Mouse (Mus musculus) left cerebral cortex, adult 8-10 months (tissue): ENCODE results near the gene Ola1. TPM values are rescaled to one million over a fixed set of nuclear protein-coding genes. Genes with fewer than 3 reads are reported as not detected.

Experiments
- DNase-seq, 2 experiments: peaks; one replicate each; pipeline ENCODE4 v3.0.0; 2022; ENCODE audit warnings: low spot score in 2 of 2
- total RNA-seq, 4 experiments: library from RNA; stranded (reverse); gene quantifications; 2 replicates each; pipeline ENCODE4 v1.2.4; 2022

Ola1 gene
- 100 to 1,000 TPM in 3 of 4 experiments, 10 to 100 TPM in 1; 88.6 to 104 (median 102) TPM for total RNA-seq

- DNase-seq, result no peak
These were observed at the start of gene Ola1 for GRCm38 (mm10) chr2:73218913-73219312. TSS of gene Ola1 (minus strand) at chr2:73218924.

- DNase-seq, result no peak
These were observed 49.6 kb upstream of the Ola1 start for GRCm38 (mm10) chr2:73268281-73268680.

GRCm38 (mm10) chr2:73267818-73268217 lies 49.1 kb upstream of the Ola1 start:
- DNase-seq, result no peak

GRCm38 (mm10) chr2:73267231-73267630 lies 48.5 kb upstream of the Ola1 start:
- DNase-seq, result no peak

GRCm38 (mm10) chr2:73266623-73267022 lies 47.9 kb upstream of the Ola1 start:
- DNase-seq, result no peak

GRCm38 (mm10) chr2:73266011-73266410 lies 47.3 kb upstream of the Ola1 start:
- DNase-seq, result no peak

GRCm38 (mm10) chr2:73264611-73265195 lies 46.0 kb upstream of the Ola1 start:
- DNase-seq, result no peak

GRCm38 (mm10) chr2:73263794-73264610 lies 45.3 kb upstream of the Ola1 start:
- DNase-seq, result no peak

- DNase-seq, result no peak
These were observed 44.5 kb upstream of the Ola1 start for GRCm38 (mm10) chr2:73263172-73263765.

- DNase-seq, result no peak
These were observed 30.0 kb upstream of the Ola1 start for GRCm38 (mm10) chr2:73248701-73249100.

- DNase-seq, result no peak
These were observed 22.6 kb upstream of the Ola1 start for GRCm38 (mm10) chr2:73241299-73241698.

- DNase-seq, result no peak
These were observed 12.4 kb upstream of the Ola1 start for GRCm38 (mm10) chr2:73231081-73231480.

GRCm38 (mm10) chr2:73213871-73214659 lies 4.7 kb downstream of the Ola1 start:
- peak; percentile 80 to 91 for DNase-seq

- no peak for DNase-seq
These were observed 5.2 kb downstream of the Ola1 start for GRCm38 (mm10) chr2:73213539-73213870.

- DNase-seq, result no peak
These were observed 14.4 kb downstream of the Ola1 start for GRCm38 (mm10) chr2:73204328-73204727.

- no peak for DNase-seq
These were observed 30.2 kb downstream of the Ola1 start for GRCm38 (mm10) chr2:73188488-73188887.

GRCm38 (mm10) chr2:73185185-73185584 lies 33.5 kb downstream of the Ola1 start:
- no peak for DNase-seq

GRCm38 (mm10) chr2:73169496-73169895 lies 49.2 kb downstream of the Ola1 start:
- DNase-seq, result no peak

GRCm38 (mm10) chr2:73167126-73167525 lies 51.6 kb downstream of the Ola1 start:
- no peak for DNase-seq

- DNase-seq, result no peak
These were observed 54.1 kb downstream of the Ola1 start for GRCm38 (mm10) chr2:73164666-73165065.

- no peak for DNase-seq
These were observed 58.0 kb downstream of the Ola1 start for GRCm38 (mm10) chr2:73160772-73161171.

- DNase-seq, result no peak
These were observed 61.5 kb downstream of the Ola1 start for GRCm38 (mm10) chr2:73157202-73157601.
